Mouse (Mus musculus): ENCODE results near the gene Ldhc. TPM values are rescaled to one million over a fixed set of nuclear protein-coding genes. Genes with fewer than 3 reads are reported as not detected.
"Not testable (repeated sequence)": the region's sequence is repeated elsewhere in the genome, so short reads cannot be mapped to it uniquely, and the experiment has no call there.

Ldhc gene
- total and polyA plus RNA-seq, 3 experiments = not detected

DNA sequence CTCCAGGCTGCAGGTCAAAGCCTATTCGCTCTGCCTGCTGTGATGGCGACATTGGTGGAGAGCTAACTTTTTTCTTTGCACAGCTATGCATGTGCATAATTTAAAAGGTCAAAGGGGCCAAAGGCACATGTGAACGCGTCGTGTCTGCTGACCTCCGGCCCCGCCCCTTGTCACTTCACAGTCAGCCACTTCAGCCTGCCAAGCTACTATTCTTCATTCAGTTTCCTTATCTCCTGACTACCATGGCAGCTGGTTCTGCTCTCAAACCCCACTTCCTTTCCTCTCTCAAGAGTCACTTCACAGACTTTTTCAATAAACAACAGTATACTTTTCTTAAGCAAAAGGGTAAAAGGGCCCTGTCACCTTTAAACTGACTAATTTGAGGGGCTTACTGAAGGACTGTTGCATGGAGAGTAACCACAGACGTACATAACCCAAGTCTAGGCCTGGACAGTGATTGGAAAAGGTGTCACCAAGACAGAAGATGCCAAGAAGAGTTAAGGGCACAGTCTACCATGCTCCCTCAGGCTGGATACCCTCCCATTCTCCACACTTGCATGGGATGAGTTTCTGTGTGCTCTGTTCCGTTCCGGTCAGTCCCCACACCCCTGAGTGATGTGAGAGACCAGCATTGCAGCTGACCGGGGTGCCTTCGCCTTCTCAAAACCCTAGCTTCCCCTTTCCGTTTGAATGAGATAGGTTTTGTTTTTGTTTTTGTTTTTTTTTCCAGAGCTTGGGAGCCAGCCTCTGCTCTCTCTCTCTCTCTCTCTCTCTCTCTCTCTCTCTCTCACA, 30.0 kb upstream of the Ldhc start:
- Histone ChIP-seq H3K27me3 (ENCODE audit: insufficient read depth, low read length) (no peaks in the 10 kb centered on the region), H3K4me3 (ENCODE audit: low read depth, low read length) (no peak overlapping the region; the same call in 1 of the 2 replicates), H3K4me1 (ENCODE audit: insufficient read depth, low read depth, low read length) (peaks cover 39% of the 10 kb centered on the region), H3K36me3 (replicated peaks) (peaks cover 3% of the 10 kb centered on the region), H3K9me3 (replicated peaks) (no peaks in the 10 kb centered on the region)
- no peak for DNase-seq (ENCODE audit: low spot score)
- no peak for TF ChIP-seq POLR2AphosphoS5 (IDR thresholded peaks at IDR 0.05; ENCODE audit: insufficient replicate concordance, low read depth, low read length)
- no peak for TF ChIP-seq GATA2 (IDR thresholded peaks at IDR 0.05; ENCODE audit: borderline replicate concordance, low read depth, low read length)
- TF ChIP-seq GATA1 (IDR thresholded peaks at IDR 0.05; ENCODE audit: borderline replicate concordance, low read length) = no peak
- TF ChIP-seq TAL1 (conservative IDR thresholded peaks at IDR 0.05; ENCODE audit: low read depth, low read length) = no peak
- TF ChIP-seq CTCF (IDR thresholded peaks at IDR 0.05; ENCODE audit: low read depth, low read length) = no peak
- peak; percentile 45 for ATAC-seq (ENCODE audit: extremely low read depth, insufficient number of reproducible peaks, low FRiP score, poor library complexity, severe bottlenecking)

GRCm38 (mm10) chr7:46831693-46832092, 29.3 kb upstream of the Ldhc start:
- no peaks in the 10 kb centered on the region for H3K9me3 ChIP-seq (replicated peaks)
- DNase-seq (ENCODE audit: low spot score) = no peak
- H3K27me3 ChIP-seq (ENCODE audit: insufficient read depth, low read length) = no peaks in the 10 kb centered on the region
- no peaks in the 10 kb centered on the region for H3K36me3 ChIP-seq (replicated peaks)
- TF ChIP-seq CTCF (IDR thresholded peaks at IDR 0.05; ENCODE audit: low read depth, low read length) (no peak), POLR2AphosphoS5 (IDR thresholded peaks at IDR 0.05; ENCODE audit: insufficient replicate concordance, low read depth, low read length) (no peak), TAL1 (conservative IDR thresholded peaks at IDR 0.05; ENCODE audit: low read depth, low read length) (no peak), GATA2 (IDR thresholded peaks at IDR 0.05; ENCODE audit: borderline replicate concordance, low read depth, low read length) (no peak), GATA1 (IDR thresholded peaks at IDR 0.05; ENCODE audit: borderline replicate concordance, low read length) (no peak)
- no peak overlapping the region for H3K4me3 ChIP-seq (ENCODE audit: low read depth, low read length)
- H3K4me1 ChIP-seq (ENCODE audit: insufficient read depth, low read depth, low read length) = peaks cover 39% of the 10 kb centered on the region
- no peak for ATAC-seq (ENCODE audit: extremely low read depth, insufficient number of reproducible peaks, low FRiP score, poor library complexity, severe bottlenecking)

DNA sequence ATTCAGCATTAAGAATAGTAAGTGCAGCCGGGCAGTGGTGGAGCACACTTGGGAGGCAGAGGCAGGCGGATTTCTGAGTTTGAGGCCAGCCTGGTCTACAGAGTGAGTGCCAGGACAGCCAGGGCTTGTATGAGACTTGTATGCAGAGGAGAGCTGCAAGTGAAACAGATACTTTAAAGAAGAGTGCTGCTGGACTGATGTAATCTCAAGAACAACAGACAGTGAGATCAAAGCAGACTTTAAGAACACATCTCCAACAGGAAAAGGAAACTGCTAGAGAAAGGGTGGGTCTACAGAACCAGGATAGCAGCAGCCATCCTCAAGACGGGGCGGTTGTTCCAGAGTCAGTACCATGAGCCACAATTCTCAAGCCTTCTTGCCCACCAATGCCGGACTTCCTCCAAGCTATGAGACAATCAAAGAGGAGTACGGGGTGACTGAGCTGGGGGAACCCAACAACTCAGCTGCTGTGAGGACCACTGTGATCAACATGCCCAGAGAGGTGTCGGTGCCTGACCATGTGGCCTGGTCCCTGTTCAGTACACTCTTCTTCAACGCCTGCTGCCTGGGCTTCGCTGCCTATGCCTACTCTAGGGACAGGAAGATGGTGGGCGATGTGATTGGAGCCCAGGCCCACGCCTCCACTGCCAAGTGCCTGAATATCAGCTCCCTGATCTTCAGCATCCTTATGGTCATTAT, 28.7 kb upstream of the Ldhc start:
- not testable (repeated sequence) for H3K36me3 ChIP-seq (replicated peaks); H3K4me3 ChIP-seq (ENCODE audit: low read depth, low read length); H3K27me3 ChIP-seq (ENCODE audit: insufficient read depth, low read length); DNase-seq (ENCODE audit: low spot score); ATAC-seq (ENCODE audit: extremely low read depth, insufficient number of reproducible peaks, low FRiP score, poor library complexity, severe bottlenecking); H3K9me3 ChIP-seq (replicated peaks)
- H3K4me1 ChIP-seq (ENCODE audit: insufficient read depth, low read depth, low read length) = peaks cover 37% of the 10 kb centered on the region

GRCm38 (mm10) chr7:46833266-46833665, 27.7 kb upstream of the Ldhc start:
- no peaks in the 10 kb centered on the region for H3K36me3 ChIP-seq (replicated peaks)
- H3K4me3 ChIP-seq (ENCODE audit: low read depth, low read length) = no peak overlapping the region
- peak; percentile 98 for ATAC-seq (ENCODE audit: extremely low read depth, insufficient number of reproducible peaks, low FRiP score, poor library complexity, severe bottlenecking)
- DNase-seq (ENCODE audit: low spot score) = peak; percentile 87
- H3K27me3 ChIP-seq (ENCODE audit: insufficient read depth, low read length) = 0 out of 2 replicates have a peak, but pooled peaks cover 2% of the 10 kb centered on the region
- H3K4me1 ChIP-seq (ENCODE audit: insufficient read depth, low read depth, low read length) = peaks cover 40% of the 10 kb centered on the region
- TF ChIP-seq CTCF (IDR thresholded peaks at IDR 0.05; ENCODE audit: low read depth, low read length) (no peak), GATA1 (IDR thresholded peaks at IDR 0.05; ENCODE audit: borderline replicate concordance, low read length) (no peak), POLR2AphosphoS5 (IDR thresholded peaks at IDR 0.05; ENCODE audit: insufficient replicate concordance, low read depth, low read length) (no peak), GATA2 (IDR thresholded peaks at IDR 0.05; ENCODE audit: borderline replicate concordance, low read depth, low read length) (no peak), TAL1 (conservative IDR thresholded peaks at IDR 0.05; ENCODE audit: low read depth, low read length) (no peak)
- no peaks in the 10 kb centered on the region for H3K9me3 ChIP-seq (replicated peaks)

DNA sequence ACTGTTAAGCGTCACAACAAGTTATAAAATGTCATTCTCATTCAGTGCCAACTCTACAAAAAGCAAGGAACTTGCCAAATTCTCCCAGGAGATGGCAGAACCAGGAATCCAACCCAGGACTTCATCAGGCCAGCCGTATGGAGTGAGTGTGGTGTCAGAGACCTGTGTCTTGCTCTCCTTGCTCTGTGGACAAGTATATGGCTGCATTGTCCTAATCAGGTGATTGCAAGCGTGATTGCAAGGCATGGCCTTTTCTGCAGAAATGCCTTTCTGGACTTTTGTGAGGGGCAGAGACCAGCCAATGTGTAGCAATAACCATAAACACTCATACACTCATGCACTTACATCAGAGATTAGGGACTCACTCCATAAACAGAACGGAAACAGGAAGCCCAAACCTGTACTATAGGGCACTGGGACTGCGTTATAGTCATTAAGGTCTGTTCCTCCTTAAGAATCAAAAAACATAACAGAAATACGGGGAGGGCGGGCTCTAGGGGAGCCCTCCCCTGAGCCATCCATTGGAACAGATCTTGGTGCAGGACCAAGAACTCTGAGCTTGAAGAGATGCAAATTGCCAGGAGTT, 27.2 kb upstream of the Ldhc start:
- TF ChIP-seq CTCF (IDR thresholded peaks at IDR 0.05; ENCODE audit: low read depth, low read length) (no peak), GATA1 (IDR thresholded peaks at IDR 0.05; ENCODE audit: borderline replicate concordance, low read length) (no peak), TAL1 (conservative IDR thresholded peaks at IDR 0.05; ENCODE audit: low read depth, low read length) (no peak), POLR2AphosphoS5 (IDR thresholded peaks at IDR 0.05; ENCODE audit: insufficient replicate concordance, low read depth, low read length) (no peak), GATA2 (IDR thresholded peaks at IDR 0.05; ENCODE audit: borderline replicate concordance, low read depth, low read length) (no peak)
- DNase-seq (ENCODE audit: low spot score) (no peak), ATAC-seq (ENCODE audit: extremely low read depth, insufficient number of reproducible peaks, low FRiP score, poor library complexity, severe bottlenecking) (no peak)

GRCm38 (mm10) chr7:46834994-46835610, 25.9 kb upstream of the Ldhc start:
- peaks cover 11% of the 10 kb centered on the region for H3K27me3 ChIP-seq (ENCODE audit: insufficient read depth, low read length)
- TF ChIP-seq TAL1 (conservative IDR thresholded peaks at IDR 0.05; ENCODE audit: low read depth, low read length) (no peak), GATA2 (IDR thresholded peaks at IDR 0.05; ENCODE audit: borderline replicate concordance, low read depth, low read length) (no peak), GATA1 (IDR thresholded peaks at IDR 0.05; ENCODE audit: borderline replicate concordance, low read length) (no peak), POLR2AphosphoS5 (IDR thresholded peaks at IDR 0.05; ENCODE audit: insufficient replicate concordance, low read depth, low read length) (no peak), CTCF (IDR thresholded peaks at IDR 0.05; ENCODE audit: low read depth, low read length) (no peak)
- no peak for ATAC-seq (ENCODE audit: extremely low read depth, insufficient number of reproducible peaks, low FRiP score, poor library complexity, severe bottlenecking)
- peaks cover 49% of the 10 kb centered on the region for H3K4me1 ChIP-seq (ENCODE audit: insufficient read depth, low read depth, low read length)
- no peaks in the 10 kb centered on the region for H3K36me3 ChIP-seq (replicated peaks)
- no peaks in the 10 kb centered on the region for H3K9me3 ChIP-seq (replicated peaks)
- DNase-seq (ENCODE audit: low spot score) = no peak
- H3K4me3 ChIP-seq (ENCODE audit: low read depth, low read length) = no peak overlapping the region

More for the DNA sequence above, 27.2 kb upstream of the Ldhc start:
- no peaks in the 10 kb centered on the region for H3K36me3 ChIP-seq (replicated peaks)
- peaks cover 45% of the 10 kb centered on the region for H3K4me1 ChIP-seq (ENCODE audit: insufficient read depth, low read depth, low read length)
- H3K9me3 ChIP-seq (replicated peaks) = no peaks in the 10 kb centered on the region
- 0 out of 2 replicates have a peak, but pooled peaks cover 2% of the 10 kb centered on the region for H3K27me3 ChIP-seq (ENCODE audit: insufficient read depth, low read length)
- H3K4me3 ChIP-seq (ENCODE audit: low read depth, low read length) = no peak overlapping the region
